Mouse (Mus musculus) E14TG2a.4 (cell line): ENCODE data around the gene Bcar1.

ENCODE experiments used
- CTCF ChIP-seq: conservative IDR thresholded peaks from 2 replicates; pipeline ENCODE4 v1.5.1; 2014; ENCODE audit warnings: low read length
- NANOG ChIP-seq: IDR thresholded peaks from 2 replicates; pipeline ENCODE4 v1.6.1; 2014; ENCODE audit warnings: borderline replicate concordance, low read length, mixed read lengths
- POU5F1 ChIP-seq: IDR thresholded peaks from 2 replicates; pipeline ENCODE4 v1.6.1; 2014; ENCODE audit warnings: low read length, borderline replicate concordance

DNA sequence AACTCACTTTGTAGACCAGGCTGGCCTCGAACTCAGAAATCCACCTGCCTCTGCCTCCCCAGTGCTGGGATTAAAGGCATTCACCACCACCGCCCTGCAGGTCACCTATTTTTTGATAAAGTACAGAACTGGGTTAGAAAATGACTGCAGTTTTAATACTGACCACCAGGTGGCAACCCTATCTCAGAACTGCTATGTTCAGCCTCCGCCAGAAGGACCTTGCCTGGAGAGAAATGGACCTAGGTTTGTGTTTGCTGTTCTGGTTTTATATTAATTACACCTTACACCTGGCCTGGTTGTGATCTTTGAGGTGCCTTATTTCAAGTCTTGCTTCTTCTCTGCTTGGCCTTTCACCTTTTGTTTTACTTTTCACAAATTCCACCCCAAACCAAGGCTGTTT, 65.5 kb downstream of the Bcar1 start:
- peak; percentile 50 for TF ChIP-seq CTCF
- TF ChIP-seq NANOG = no peak
- TF ChIP-seq POU5F1 = no peak
